Mouse (Mus musculus) neural tube, embryonic 13.5 days (tissue): ENCODE measurements at regions not wholly inside any gene's neighbourhood (a gene's known extent, or its start where the extent isn't known, plus 50 kb on each side); places are given as distances from the start of the nearest gene placed in this dataset.

Experiments used
- ATAC-seq: fragments of 200-750 bp; cut with Nextera tagmentation; 2 replicates; pipeline ENCODE4 v1.8.0; 2017; ENCODE audit warnings: low read depth, mild to moderate bottlenecking, moderate TSS enrichment, moderate library complexity
- H3K27ac ChIP-seq: fragments of 300-500 bp; sonication (generic); replicated peaks from 2 replicates; pipeline ENCODE4 v1.5.1; 2015; ENCODE audit warnings: moderate library complexity, mild to moderate bottlenecking, inconsistent platforms
- H3K27me3 ChIP-seq: fragments of 300-500 bp; sonication (generic); 2 replicates; pipeline ENCODE4 v1.6.1; 2015; ENCODE audit warnings: mild to moderate bottlenecking, inconsistent platforms
- H3K36me3 ChIP-seq: fragments of 300-500 bp; sonication (generic); 2 replicates; pipeline ENCODE4 v1.6.1; 2015; ENCODE audit warnings: mild to moderate bottlenecking, inconsistent platforms
- H3K4me1 ChIP-seq: fragments of 300-500 bp; sonication (generic); replicated peaks from 2 replicates; pipeline ENCODE4 v1.6.1; 2015; ENCODE audit warnings: inconsistent platforms
- H3K4me2 ChIP-seq: fragments of 300-500 bp; sonication (generic); 2 replicates; pipeline ENCODE4 v1.6.1; 2015; ENCODE audit warnings: inconsistent platforms, mild to moderate bottlenecking, moderate library complexity
- H3K4me3 ChIP-seq: fragments of 300-500 bp; sonication (generic); 2 replicates; pipeline ENCODE4 v1.5.1; 2015; ENCODE audit warnings: mild to moderate bottlenecking, inconsistent platforms
- H3K9ac ChIP-seq: fragments of 300-500 bp; sonication (generic); 2 replicates; pipeline ENCODE4 v1.6.1; 2015; ENCODE audit warnings: moderate library complexity, mild to moderate bottlenecking, inconsistent platforms
- H3K9me3 ChIP-seq: fragments of 300-500 bp; sonication (generic); 2 replicates; pipeline ENCODE4 v1.6.1; 2016; ENCODE audit warnings: inconsistent platforms
- WGBS: fragments of 180-500 bp; shearing (Covaris S2); methylation state at CpG from one replicate; pipeline ENCODE4 v1.1.7; 2015; 5-methylcytosine and 5-hydroxymethylcytosine counted together

DNA sequence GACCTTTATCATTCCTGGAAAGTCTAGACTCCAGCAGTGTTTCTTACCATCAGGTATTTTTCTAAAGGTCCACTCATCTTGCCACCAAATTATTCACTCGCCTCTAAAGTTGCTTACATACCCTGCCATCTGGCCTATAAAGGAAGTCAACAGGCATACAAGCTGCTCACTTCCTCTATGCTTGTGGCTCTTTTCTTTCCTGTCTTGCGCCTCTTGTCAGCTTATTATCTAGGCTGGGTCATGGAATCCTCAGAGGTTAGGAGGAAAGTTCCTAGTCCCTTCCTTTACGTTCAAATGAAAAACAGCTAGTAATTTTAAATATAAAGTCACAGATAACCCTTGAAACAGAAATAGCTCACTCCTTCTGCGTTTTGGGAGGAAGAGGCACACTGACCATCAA, 97.9 kb downstream of the Lipi start:
- Histone ChIP-seq H3K4me3 (no peak overlapping the region), H3K36me3 (no peaks in the 10 kb centered on the region), H3K9me3 (no peaks in the 10 kb centered on the region), H3K27me3 (no peaks in the 10 kb centered on the region), H3K4me2 (no peak overlapping the region), H3K27ac (no peak overlapping the region), H3K9ac (no peak overlapping the region), H3K4me1 (no peaks in the 10 kb centered on the region)
- ATAC-seq = no peak
- 81% methylated on average over 4 of the region's 4 CpGs for WGBS

DNA sequence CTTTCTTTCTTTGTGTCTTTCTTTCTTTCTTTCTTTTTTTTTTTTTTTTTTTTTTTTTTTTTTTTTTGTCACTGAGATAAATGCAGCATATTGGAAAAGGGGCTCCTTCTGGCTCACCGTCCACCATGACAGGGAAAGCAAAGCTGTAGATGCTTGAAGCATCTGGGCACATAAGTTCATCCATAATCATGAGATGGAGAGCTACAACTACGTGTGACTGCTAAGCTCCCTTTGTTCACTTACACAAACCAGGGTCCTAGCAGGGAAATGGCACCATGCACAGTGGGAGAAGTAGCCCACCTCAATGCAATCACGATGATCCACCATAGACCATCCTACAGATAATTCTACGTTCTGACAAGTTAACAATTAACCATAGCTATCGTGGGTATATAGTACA, 102.0 kb downstream of the Lipi start:
- H3K4me3 ChIP-seq = no peak overlapping the region
- no peak for ATAC-seq
- H3K9me3 ChIP-seq = no peaks in the 10 kb centered on the region
- no peak overlapping the region for H3K27ac ChIP-seq
- no peaks in the 10 kb centered on the region for H3K36me3 ChIP-seq
- 75% methylated on average over 5 of the region's 5 CpGs for WGBS
- no peaks in the 10 kb centered on the region for H3K4me1 ChIP-seq
- no peak overlapping the region for H3K4me2 ChIP-seq
- no peak overlapping the region for H3K9ac ChIP-seq
- no peaks in the 10 kb centered on the region for H3K27me3 ChIP-seq

DNA sequence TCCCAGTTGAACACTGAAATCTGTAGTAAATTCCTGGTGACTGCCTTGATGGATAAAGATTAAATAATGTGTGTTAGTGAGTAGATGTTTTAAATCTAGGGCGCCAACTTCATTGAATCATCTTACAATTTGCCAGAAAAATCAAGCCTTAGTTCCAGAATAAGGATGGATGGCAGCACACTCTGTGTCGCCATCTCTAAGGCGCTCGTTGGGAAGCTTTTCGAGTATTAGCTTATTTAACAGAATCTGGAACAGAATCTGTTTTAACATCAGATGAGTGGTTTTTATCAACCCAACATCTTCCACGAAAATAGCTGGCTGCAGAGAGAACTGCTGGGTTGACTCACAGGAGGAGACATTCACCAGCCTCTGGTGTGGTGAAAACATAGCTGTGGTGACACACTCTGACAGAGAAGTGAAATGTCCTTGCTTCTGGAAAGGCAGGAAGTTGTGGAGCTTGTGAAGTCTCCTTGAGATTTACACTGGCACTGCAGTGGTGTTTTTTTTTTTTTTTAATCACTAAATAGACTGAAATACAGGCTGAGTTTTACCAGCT, 120.4 kb downstream of the Lipi start:
- no peak overlapping the region for H3K4me2 ChIP-seq
- no peaks in the 10 kb centered on the region for H3K27me3 ChIP-seq
- no peaks in the 10 kb centered on the region for H3K4me1 ChIP-seq
- no peak overlapping the region for H3K27ac ChIP-seq
- H3K4me3 ChIP-seq = no peak overlapping the region
- ATAC-seq = no peak
- no peaks in the 10 kb centered on the region for H3K36me3 ChIP-seq
- H3K9me3 ChIP-seq = no peaks in the 10 kb centered on the region
- no peak overlapping the region for H3K9ac ChIP-seq
- WGBS = 87% methylated on average over 6 of the region's 6 CpGs

DNA sequence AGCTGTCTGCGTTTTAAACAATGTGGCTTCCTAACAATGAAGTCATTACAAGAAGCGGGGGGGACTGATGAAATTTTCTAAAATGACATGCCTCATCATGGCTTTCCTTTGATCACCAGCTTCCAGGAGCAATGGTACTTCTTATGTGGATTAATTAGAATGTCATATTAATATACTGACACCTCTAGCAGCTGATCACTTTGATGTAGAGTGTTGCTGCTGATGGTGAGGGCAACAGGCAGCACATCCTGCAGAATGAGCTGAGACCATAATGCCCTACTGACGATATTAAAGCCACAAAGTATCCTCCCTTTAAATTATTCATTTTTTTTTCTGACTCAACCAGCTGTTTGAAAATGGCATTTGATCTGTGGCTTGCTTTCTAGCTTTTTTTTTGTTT, 123.7 kb downstream of the Lipi start:
- no peaks in the 10 kb centered on the region for H3K9me3 ChIP-seq
- H3K9ac ChIP-seq = no peak overlapping the region
- no peak overlapping the region for H3K4me2 ChIP-seq
- no peaks in the 10 kb centered on the region for H3K27me3 ChIP-seq
- 74% methylated on average over 3 of the region's 3 CpGs for WGBS
- H3K4me1 ChIP-seq = no peaks in the 10 kb centered on the region
- ATAC-seq = no peak
- H3K36me3 ChIP-seq = no peaks in the 10 kb centered on the region
- no peak overlapping the region for H3K27ac ChIP-seq
- H3K4me3 ChIP-seq = no peak overlapping the region

DNA sequence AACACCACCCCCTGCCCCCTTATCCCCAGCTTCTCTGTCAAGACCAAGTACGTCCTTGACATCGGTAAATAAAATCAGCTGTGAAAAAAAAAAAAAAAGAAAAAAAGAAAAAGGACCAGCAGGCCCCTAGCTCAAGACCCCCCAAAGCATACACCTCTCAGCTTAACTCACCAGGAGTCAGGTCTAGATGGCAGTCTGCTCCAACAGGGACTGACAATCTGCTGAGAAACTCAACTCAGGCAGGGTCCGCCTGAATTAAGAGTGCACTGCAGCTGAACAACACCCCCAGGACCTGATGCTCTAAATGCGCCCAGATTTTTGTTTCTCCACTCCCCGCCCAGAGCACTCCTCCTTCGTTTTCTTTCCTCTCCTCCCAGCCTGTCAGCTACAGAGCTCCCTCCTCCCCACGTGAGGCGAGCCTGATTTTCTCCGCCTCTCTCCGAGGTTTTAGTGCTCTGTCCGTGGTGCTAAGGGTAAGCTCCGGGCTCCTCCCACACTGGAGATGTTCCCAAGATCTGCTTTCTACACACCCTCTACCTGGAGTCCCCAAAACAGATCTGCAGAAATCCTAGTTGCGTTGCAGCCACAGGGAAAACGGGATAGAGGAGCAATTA, 138.9 kb downstream of the Lipi start:
- no peaks in the 10 kb centered on the region for H3K27me3 ChIP-seq
- 2% methylated on average over 14 of the region's 14 CpGs for WGBS
- H3K4me3 ChIP-seq = peak overlapping the region; percentile 34
- ATAC-seq = peak; percentile 71; the same call in 1 of the 2 replicates
- peak overlapping the region; percentile 63 for H3K9ac ChIP-seq
- no peak overlapping the region for H3K27ac ChIP-seq
- H3K4me1 ChIP-seq = peaks cover 13% of the 10 kb centered on the region
- H3K36me3 ChIP-seq = no peaks in the 10 kb centered on the region
- peak overlapping the region; percentile 62 for H3K4me2 ChIP-seq
- H3K9me3 ChIP-seq = no peaks in the 10 kb centered on the region

DNA sequence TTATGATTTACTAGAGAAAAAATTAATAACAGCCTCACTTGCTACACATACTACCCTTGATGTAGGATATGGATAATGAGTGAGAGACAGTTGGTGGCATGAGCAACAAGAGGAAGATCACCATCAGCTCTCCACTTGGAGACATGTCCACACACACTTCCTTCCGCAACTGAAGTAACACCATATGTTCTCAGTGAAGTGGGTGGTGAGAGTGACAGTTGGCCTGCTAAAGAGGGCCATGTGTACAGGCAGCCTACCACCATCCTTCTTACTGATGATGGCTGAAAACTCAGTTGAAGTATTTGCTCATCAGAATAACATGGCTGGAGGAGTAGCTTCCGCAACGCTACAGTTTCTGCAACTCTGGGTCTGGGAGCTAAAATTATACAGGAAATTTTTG, 146.6 kb downstream of the Lipi start:
- H3K36me3 ChIP-seq = no peaks in the 10 kb centered on the region
- 92% methylated on average over 3 of the region's 3 CpGs for WGBS
- no peak overlapping the region for H3K27ac ChIP-seq
- no peaks in the 10 kb centered on the region for H3K27me3 ChIP-seq
- no peak overlapping the region for H3K9ac ChIP-seq
- H3K4me3 ChIP-seq = no peak overlapping the region
- no peak overlapping the region for H3K4me2 ChIP-seq
- H3K4me1 ChIP-seq = no peaks in the 10 kb centered on the region
- no peaks in the 10 kb centered on the region for H3K9me3 ChIP-seq
- no peak for ATAC-seq

DNA sequence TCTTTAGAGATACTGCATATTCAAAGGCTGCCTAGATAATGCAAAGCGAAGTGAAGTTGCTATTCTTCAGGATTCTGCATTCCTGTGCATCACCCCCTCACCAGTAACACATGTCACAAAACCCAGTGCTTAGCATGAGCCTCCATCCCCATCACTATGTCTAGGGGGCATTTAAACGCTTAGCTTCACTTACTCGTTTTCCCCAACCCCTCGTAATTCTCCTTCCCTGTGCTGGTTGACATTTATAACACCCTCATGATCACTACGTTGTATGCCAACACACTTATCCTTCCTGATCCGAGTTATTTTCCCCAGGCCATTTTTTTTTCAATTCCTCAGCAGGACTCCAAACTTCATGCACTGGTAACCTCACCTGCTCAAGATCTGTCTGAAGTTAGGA, 152.6 kb downstream of the Lipi start:
- no peak overlapping the region for H3K4me2 ChIP-seq
- 26% methylated on average over 6 of the region's 6 CpGs for WGBS
- no peaks in the 10 kb centered on the region for H3K36me3 ChIP-seq
- peaks cover 7% of the 10 kb centered on the region; the same call in 1 of the 2 replicates for H3K4me1 ChIP-seq
- H3K9ac ChIP-seq = no peak overlapping the region
- H3K27ac ChIP-seq = peak overlapping the region; percentile 54
- H3K27me3 ChIP-seq = no peaks in the 10 kb centered on the region
- no peaks in the 10 kb centered on the region for H3K9me3 ChIP-seq
- ATAC-seq = peak; percentile 72
- H3K4me3 ChIP-seq = no peak overlapping the region

DNA sequence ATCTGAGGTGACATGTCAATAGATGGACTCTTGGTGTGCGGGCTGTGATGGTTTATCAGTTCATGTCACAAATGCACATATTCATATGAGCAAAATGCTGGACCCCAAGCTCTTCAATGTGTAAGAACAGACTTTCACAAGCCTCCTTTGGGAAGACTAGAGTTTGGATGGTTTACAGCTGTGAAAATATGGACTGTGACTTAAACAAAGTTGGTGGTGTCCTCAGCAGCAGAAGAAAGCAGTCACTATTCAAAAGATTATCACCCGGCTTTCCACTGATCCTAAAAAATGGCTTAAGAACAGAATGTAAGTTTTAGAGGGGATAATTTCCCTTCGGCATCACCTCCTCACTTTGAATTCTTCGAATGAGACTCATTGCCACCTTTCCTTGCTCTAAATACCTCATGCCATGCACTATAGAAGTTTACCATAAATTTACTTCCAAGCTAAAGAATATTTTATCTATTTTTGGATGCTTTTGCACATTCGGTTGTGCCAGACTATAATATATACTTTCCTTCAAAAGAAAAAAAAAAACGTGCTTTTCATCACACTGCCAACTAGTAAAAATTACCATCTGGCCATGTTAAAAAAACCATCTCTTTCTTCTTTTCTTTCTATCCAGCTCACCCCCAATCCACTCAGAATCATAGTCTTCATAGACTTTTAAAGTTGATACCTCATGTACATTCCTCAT, 201.2 kb downstream of the Lipi start:
- no peaks in the 10 kb centered on the region for H3K9me3 ChIP-seq
- no peak overlapping the region for H3K9ac ChIP-seq
- H3K4me1 ChIP-seq = no peaks in the 10 kb centered on the region
- H3K36me3 ChIP-seq = no peaks in the 10 kb centered on the region
- no peak for ATAC-seq
- no peak overlapping the region for H3K4me2 ChIP-seq
- WGBS = 83% methylated on average over 6 of the region's 6 CpGs
- H3K27ac ChIP-seq = no peak overlapping the region
- H3K27me3 ChIP-seq = no peaks in the 10 kb centered on the region
- H3K4me3 ChIP-seq = no peak overlapping the region

DNA sequence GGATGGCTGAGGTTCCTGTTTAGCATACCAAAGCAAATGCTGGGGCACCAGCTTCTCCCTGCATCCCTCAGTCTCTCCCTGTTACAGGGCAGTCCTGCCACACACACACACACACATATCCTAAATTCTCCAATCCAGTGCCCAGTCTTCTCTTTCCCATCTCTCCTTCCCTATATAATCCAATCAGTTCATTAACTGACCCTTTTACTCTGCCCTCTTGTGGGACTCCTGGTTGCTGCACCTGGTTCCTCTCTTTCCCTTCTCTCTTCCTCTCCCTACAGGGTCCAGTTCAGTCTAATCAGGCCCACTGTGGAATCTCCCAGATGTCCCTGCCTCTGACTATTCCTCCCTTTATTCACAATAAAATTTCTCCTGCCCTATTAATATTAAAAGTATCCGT, 204.7 kb downstream of the Lipi start:
- H3K27me3 ChIP-seq = no peaks in the 10 kb centered on the region
- 50% methylated on average over 1 of the region's 1 CpGs for WGBS
- no peaks in the 10 kb centered on the region for H3K4me1 ChIP-seq
- no peak overlapping the region for H3K27ac ChIP-seq
- no peak for ATAC-seq
- H3K9ac ChIP-seq = no peak overlapping the region
- H3K4me3 ChIP-seq = no peak overlapping the region
- no peaks in the 10 kb centered on the region for H3K9me3 ChIP-seq
- H3K4me2 ChIP-seq = no peak overlapping the region
- H3K36me3 ChIP-seq = no peaks in the 10 kb centered on the region

DNA sequence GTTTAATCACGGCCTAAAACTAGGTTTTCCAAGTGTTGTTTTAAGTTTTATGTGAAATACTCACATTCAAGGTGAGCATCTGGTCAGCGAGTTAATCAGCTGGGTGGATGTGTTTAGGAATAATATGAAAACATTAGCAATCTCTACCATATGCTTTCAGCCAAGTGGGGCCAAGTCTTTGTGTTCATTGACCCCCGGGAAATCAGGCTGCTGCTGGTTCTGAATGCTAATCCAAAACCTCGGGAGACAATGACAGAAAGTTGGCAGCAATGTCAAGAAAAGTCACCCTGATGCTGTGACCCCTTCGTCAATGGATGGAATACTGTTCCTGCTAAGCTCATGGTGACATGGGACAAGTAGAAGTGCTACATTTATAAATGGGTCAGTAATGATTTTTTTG, 216.2 kb downstream of the Lipi start:
- no peak overlapping the region for H3K9ac ChIP-seq
- no peak for ATAC-seq
- no peaks in the 10 kb centered on the region for H3K36me3 ChIP-seq
- no peak overlapping the region for H3K4me2 ChIP-seq
- no peaks in the 10 kb centered on the region for H3K27me3 ChIP-seq
- no peaks in the 10 kb centered on the region for H3K9me3 ChIP-seq
- H3K4me3 ChIP-seq = no peak overlapping the region
- H3K27ac ChIP-seq = no peak overlapping the region
- peaks cover 9% of the 10 kb centered on the region for H3K4me1 ChIP-seq
- 65% methylated on average over 5 of the region's 5 CpGs for WGBS

DNA sequence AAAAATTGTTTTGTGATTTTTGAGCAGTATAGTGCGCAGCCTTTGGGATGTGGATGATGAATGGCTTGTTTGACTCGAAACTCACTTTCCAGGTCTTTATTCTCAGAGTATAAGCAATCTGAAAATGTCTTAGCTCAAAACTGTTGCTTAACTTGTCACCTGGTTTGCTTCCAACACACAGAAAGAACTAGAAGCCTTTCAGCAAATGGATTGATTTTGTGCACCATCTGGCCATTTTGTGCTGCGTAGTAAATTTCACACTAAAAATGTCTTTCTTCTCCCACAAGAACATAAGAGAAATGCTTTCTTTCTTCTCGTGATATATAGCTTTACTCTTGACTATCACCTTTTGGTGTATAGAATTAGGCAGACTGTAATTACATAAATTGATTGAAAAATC, 219.1 kb downstream of the Lipi start:
- Histone ChIP-seq H3K4me3 (no peak overlapping the region), H3K27ac (no peak overlapping the region), H3K36me3 (no peaks in the 10 kb centered on the region), H3K27me3 (no peaks in the 10 kb centered on the region), H3K9ac (no peak overlapping the region), H3K4me1 (peaks cover 9% of the 10 kb centered on the region), H3K4me2 (no peak overlapping the region), H3K9me3 (no peaks in the 10 kb centered on the region)
- 79% methylated on average over 4 of the region's 4 CpGs for WGBS
- no peak for ATAC-seq

DNA sequence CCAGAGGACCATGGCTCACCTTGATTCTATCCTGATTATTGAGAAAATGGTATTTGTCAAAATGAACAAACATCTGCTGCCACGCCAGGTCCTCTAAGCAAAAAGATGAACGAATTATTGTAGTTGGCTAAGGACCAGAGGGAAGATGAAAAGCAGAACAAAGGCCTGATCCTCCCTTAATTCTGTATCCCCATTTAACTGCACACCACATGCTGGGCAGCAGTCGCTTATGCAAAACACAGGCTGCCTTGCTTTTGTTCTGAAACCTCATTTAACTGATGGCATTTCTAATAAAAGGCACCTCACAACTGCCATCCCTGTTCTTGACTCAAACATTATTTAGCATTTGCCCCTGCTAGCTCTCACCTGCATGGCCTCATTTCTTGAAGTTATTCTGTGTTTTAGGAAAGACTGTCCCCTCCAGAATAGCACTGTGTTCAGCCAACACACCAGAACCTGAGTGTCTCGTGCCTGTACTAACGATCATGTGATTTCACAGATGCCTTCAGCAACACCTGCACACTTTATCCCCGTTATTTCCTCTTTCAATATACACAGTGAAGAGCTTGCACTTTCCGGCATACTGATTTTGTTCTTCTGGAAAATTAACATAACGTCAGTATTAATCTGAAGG, 220.4 kb downstream of the Lipi start:
- Histone ChIP-seq H3K4me1 (peaks cover 9% of the 10 kb centered on the region), H3K27me3 (no peaks in the 10 kb centered on the region), H3K27ac (peak overlapping the region; percentile 59), H3K4me3 (no peak overlapping the region), H3K9ac (0 out of 2 replicates have a peak overlapping the region, but pooled peaks have one; percentile 9), H3K36me3 (no peaks in the 10 kb centered on the region), H3K4me2 (no peak overlapping the region), H3K9me3 (no peaks in the 10 kb centered on the region)
- WGBS = 32% methylated on average over 8 of the region's 8 CpGs
- ATAC-seq = peak; percentile 75; the same call in 1 of the 2 replicates
